Comparison of ENCODE assay signal across 35 mouse cellular contexts in the genomic region with DNA sequence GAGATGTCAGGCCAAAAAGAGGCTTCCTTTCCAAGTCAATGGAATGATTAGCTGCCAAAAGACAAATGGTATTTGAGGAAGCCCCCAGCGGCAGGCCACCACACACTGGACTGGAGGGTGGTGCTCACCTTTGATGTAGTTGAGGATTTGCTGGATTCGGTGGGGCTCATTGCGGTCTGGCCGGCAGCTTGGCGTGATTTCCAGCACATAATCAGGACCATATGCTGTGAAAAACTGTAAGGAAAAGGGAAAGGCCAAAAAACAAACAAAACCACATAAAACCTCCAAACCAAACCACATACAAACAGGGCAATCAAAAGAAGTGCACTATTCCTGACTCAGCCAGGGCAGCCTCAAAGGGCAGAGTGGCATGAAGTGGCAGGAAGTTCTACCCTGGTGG. TPM values are rescaled to one million over a fixed set of nuclear protein-coding genes. Genes with fewer than 3 reads are reported as not detected.
DNase-seq lines count a peak whose midpoint lies in the region; ATAC-seq and TF ChIP-seq lines count a peak whose summit lies in the region.
"Had no signal": no experiment of that assay in that cellular context is flagged by ENCODE, and none has a peak within 500 bp of the region (broad histone marks: within the 10 kb centered on the region; RNA-seq: fewer than 3 reads in every experiment).

No protein-coding gene starts in this region.

- H3K27ac ChIP-seq in embryonic facial prominence, embryonic 13.5 days = peak overlapping the region; percentile 22; the same call in 1 of the 2 replicates
- no peak overlapping the region for H3K27ac ChIP-seq in limb, embryonic 11.5 days (replicated peaks; ENCODE audit: low read depth, low read length)
- H3K27ac ChIP-seq in liver, postnatal 0 days (ENCODE audit: low read depth) = no peak overlapping the region
- H3K27ac ChIP-seq: embryonic facial prominence, embryonic 15.5 days; gastrocnemius, adult 2 months; heart, adult 2 months; hindbrain, embryonic 14.5 days; limb, embryonic 15.5 days; liver, embryonic 13.5 days; macrophage; stomach, embryonic 15.5 days had no signal

- 34% methylated on average over 5 of the region's 5 CpGs for WGBS in embryonic facial prominence, embryonic 13.5 days
- 58% methylated on average over 5 of the region's 5 CpGs for WGBS in limb, embryonic 11.5 days
- WGBS in liver, postnatal 0 days (ENCODE audit: insufficient replicate concordance) = 76% methylated on average over 5 of the region's 5 CpGs

- peak; percentile 21 for DNase-seq in embryo, embryonic 11 days
- no peak for DNase-seq in embryo, embryonic 10.5 days (ENCODE audit: low spot score)
- peak; percentile 33 for DNase-seq in limb, embryonic 11.5 days (ENCODE audit: low spot score)
- no peak for DNase-seq in liver, postnatal 0 days
- no peak for DNase-seq in heart, postnatal 25 days (ENCODE audit: low spot score)
- no peak for DNase-seq in thymus, postnatal 36 days
- DNase-seq: adrenal gland, adult 8-10 months; cerebellum, adult 11 months; cerebellum, adult 9-11 months; gastrocnemius, adult 2 months; gastrocnemius, postnatal 36 days; heart, adult 2 months; kidney, adult 9 months; kidney, postnatal 10 days; liver, embryonic 13.5 days; lung, adult 2 months; lung, postnatal 10 days; midbrain, embryonic 14.5 days; retina, postnatal 1 day; right cerebral cortex, postnatal 14 days; thymus, postnatal 14 days had no signal

- no peaks in the 10 kb centered on the region for H3K9me3 ChIP-seq in embryonic facial prominence, embryonic 13.5 days
- H3K9me3 ChIP-seq in limb, embryonic 11.5 days (ENCODE audit: control insufficient read depth, low read length) = no peaks in the 10 kb centered on the region
- H3K9me3 ChIP-seq in liver, postnatal 0 days (ENCODE audit: low read length) = no peaks in the 10 kb centered on the region
- H3K9me3 ChIP-seq: embryonic facial prominence, embryonic 15.5 days; heart, embryonic 12.5 days; limb, embryonic 15.5 days; liver, embryonic 13.5 days; stomach, embryonic 15.5 days had no signal

- intact Hi-C loops in heart, postnatal 25 days (cut with DNase I) = no loop called here

- H3K4me3 ChIP-seq in embryonic facial prominence, embryonic 13.5 days = no peak overlapping the region
- no peak overlapping the region for H3K4me3 ChIP-seq in limb, embryonic 11.5 days (ENCODE audit: low read depth, low read length)
- no peak overlapping the region for H3K4me3 ChIP-seq in liver, postnatal 0 days (ENCODE audit: low read depth, low read length)
- H3K4me3 ChIP-seq: embryonic facial prominence, embryonic 15.5 days; gastrocnemius, adult 2 months; heart, adult 2 months; heart, embryonic 12.5 days; limb, embryonic 15.5 days; liver, embryonic 13.5 days; stomach, embryonic 15.5 days had no signal

- TF ChIP-seq CTCF in liver, postnatal 0 days (IDR thresholded peaks at IDR 0.05; ENCODE audit: low read depth) = no peak

- TF ChIP-seq EP300 in liver, postnatal 0 days (IDR thresholded peaks at IDR 0.05; ENCODE audit: low read depth) = no peak

- H3K9ac ChIP-seq in embryonic facial prominence, embryonic 13.5 days = no peak overlapping the region
- no peak overlapping the region for H3K9ac ChIP-seq in limb, embryonic 11.5 days (ENCODE audit: low read length)
- H3K9ac ChIP-seq in liver, postnatal 0 days (replicated peaks) = no peak overlapping the region
- H3K9ac ChIP-seq: embryonic facial prominence, embryonic 15.5 days; heart, embryonic 12.5 days; hindbrain, embryonic 14.5 days; limb, embryonic 15.5 days; liver, embryonic 13.5 days; stomach, embryonic 15.5 days had no signal

- H3K27me3 ChIP-seq in embryonic facial prominence, embryonic 13.5 days = peaks cover 79% of the 10 kb centered on the region
- H3K27me3 ChIP-seq in limb, embryonic 11.5 days (ENCODE audit: control insufficient read depth, insufficient read depth, low read length) = peaks cover 18% of the 10 kb centered on the region; the same call in 1 of the 2 replicates
- no peaks in the 10 kb centered on the region for H3K27me3 ChIP-seq in liver, postnatal 0 days (ENCODE audit: insufficient read depth, low read length)
- H3K27me3 ChIP-seq: liver, embryonic 13.5 days had no signal

- H3K4me1 ChIP-seq in embryonic facial prominence, embryonic 13.5 days = peaks cover 20% of the 10 kb centered on the region
- peaks cover 11% of the 10 kb centered on the region; the same call in 1 of the 2 replicates for H3K4me1 ChIP-seq in limb, embryonic 11.5 days (ENCODE audit: control insufficient read depth, insufficient read depth, low read length)
- H3K4me1 ChIP-seq in liver, postnatal 0 days (ENCODE audit: insufficient read depth) = no peaks in the 10 kb centered on the region
- H3K4me1 ChIP-seq: embryonic facial prominence, embryonic 15.5 days; limb, embryonic 15.5 days; stomach, embryonic 15.5 days had no signal

- H3K36me3 ChIP-seq in embryonic facial prominence, embryonic 13.5 days = no peaks in the 10 kb centered on the region
- no peaks in the 10 kb centered on the region for H3K36me3 ChIP-seq in limb, embryonic 11.5 days (ENCODE audit: control insufficient read depth, insufficient read depth, low read length)
- no peaks in the 10 kb centered on the region for H3K36me3 ChIP-seq in liver, postnatal 0 days (replicated peaks; ENCODE audit: insufficient read depth, low read length)
- H3K36me3 ChIP-seq: embryonic facial prominence, embryonic 15.5 days; heart, embryonic 12.5 days; limb, embryonic 15.5 days; liver, embryonic 13.5 days; stomach, embryonic 15.5 days had no signal

- no peak for ATAC-seq in embryonic facial prominence, embryonic 13.5 days (ENCODE audit: insufficient number of reproducible peaks, insufficient read depth, low FRiP score, low TSS enrichment, low read depth)
- ATAC-seq in limb, embryonic 11.5 days (ENCODE audit: insufficient number of reproducible peaks, low FRiP score, low TSS enrichment, low read depth) = no peak
- ATAC-seq in liver, postnatal 0 days = no peak
- ATAC-seq: activated CD4-positive, CD25-positive, alpha-beta regulatory T cell, adult 4 months; CD4-positive, CD25-positive, alpha-beta regulatory T cell, adult 4 months; forebrain, embryonic 14.5 days; intestine, postnatal 0 days had no signal

- no peak overlapping the region for H3K4me2 ChIP-seq in embryonic facial prominence, embryonic 13.5 days
- no peak overlapping the region for H3K4me2 ChIP-seq in limb, embryonic 11.5 days (ENCODE audit: low read depth, severe bottlenecking)
- no peak overlapping the region for H3K4me2 ChIP-seq in liver, postnatal 0 days (ENCODE audit: low read depth, low read length)
- H3K4me2 ChIP-seq: embryonic facial prominence, embryonic 15.5 days; heart, embryonic 12.5 days; hindbrain, embryonic 14.5 days; limb, embryonic 15.5 days; liver, embryonic 13.5 days; stomach, embryonic 15.5 days had no signal

RNA-seq across cellular contexts. Expression of a gene that starts 55.5 kb away (rescaled TPM):
- 8.2 and 11.0 TPM in 2 replicates for polyA plus RNA-seq in embryonic facial prominence, embryonic 13.5 days (2015; fragmentation: Nextera tagmentation; extraction: Ambion mirVana)
- 28.7 and 30.4 TPM in 2 replicates for polyA plus RNA-seq in limb, embryonic 11.5 days (2014; fragmentation: Nextera tagmentation; extraction: Ambion mirVana)
- polyA plus RNA-seq in liver, postnatal 0 days (2015; fragmentation: Nextera tagmentation; extraction: Ambion mirVana) = 0.74 and 0.78 TPM in 2 replicates
- 1 to 10 TPM; 2.3 to 3.3 TPM for total RNA-seq in heart, postnatal 25 days (2021)
- total RNA-seq: hematopoietic stem cell, adult 5-6 weeks; megakaryocyte-erythroid progenitor cell, adult 5-6 weeks; monocyte, adult 5-6 weeks had no signal
- polyA plus RNA-seq: CD4-positive, CD25-positive, alpha-beta regulatory T cell, adult 4 months; macrophage had no signal

Comparison
In these comparisons a context has a peak if more than half of its experiments do, and no peak if none do; other contexts are left out.
1. DNase-seq: peak in embryo, embryonic 11 days (single experiment) and limb, embryonic 11.5 days (single experiment); none in embryo, embryonic 10.5 days (single experiment), liver, postnatal 0 days (single experiment), heart, postnatal 25 days (single experiment) and thymus, postnatal 36 days (0 of 2).